Mouse (Mus musculus): Measurements from ENCODE around the gene Rgsl1. TPM values are rescaled to one million over a fixed set of nuclear protein-coding genes. Genes with fewer than 3 reads are reported as not detected.
A peak's percentile ranks its signal among the peaks of the same experiment; 100 is the strongest.
"Not testable (repeated sequence)": the region's sequence is repeated elsewhere in the genome, so short reads cannot be mapped to it uniquely, and the experiment has no call there.

Rgsl1 gene
- total RNA-seq, 2 experiments from 2014 or later = 1.3 to 1.5 TPM

DNA sequence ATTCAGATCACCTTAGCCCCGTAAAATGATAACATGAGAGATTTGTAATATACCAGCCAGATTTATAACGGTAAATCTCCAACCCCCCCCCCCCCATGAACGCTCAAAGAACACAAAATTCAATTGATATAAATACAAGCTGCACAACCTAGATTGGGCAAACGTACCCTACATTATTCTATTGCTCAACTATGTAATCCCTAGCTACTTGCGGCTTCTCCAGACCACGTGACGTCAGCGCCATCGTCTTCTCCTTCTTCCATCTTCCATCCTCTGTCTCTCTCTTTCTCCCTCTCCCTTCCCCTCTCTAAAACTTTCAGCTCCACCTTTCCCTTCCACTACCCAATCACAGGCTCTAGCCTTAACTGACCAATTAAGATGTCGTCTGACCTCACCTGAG lies 65.7 kb downstream of the Rgsl1 start:
- intact Hi-C loops (cut with DNase I) = no loop called here
- DNase-seq = no peak

DNA sequence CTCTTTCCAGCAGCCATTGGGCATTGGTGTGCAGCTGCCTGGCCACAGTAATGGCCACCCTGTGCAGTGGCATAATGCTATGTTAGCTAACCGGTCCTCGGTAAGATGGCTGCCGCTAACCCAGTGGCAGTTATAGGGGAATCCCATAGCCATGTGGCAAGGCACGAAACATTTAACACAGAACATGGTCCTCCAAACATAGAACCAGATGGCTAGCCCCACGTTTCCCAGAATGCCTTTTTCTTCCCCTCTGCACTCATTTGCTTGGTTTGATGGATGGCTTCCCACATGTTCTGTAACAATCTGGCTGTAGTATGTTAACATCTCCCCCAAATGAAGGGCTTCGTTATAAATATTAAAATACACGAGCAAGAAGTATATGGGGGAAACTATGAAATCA lies 67.7 kb downstream of the Rgsl1 start:
- no peak for DNase-seq
- intact Hi-C loops (cut with DNase I) = no loop called here

GRCm38 (mm10) chr1:153775174-153775573 lies 68.8 kb downstream of the Rgsl1 start:
- DNase-seq = no peak
- intact Hi-C loops (cut with DNase I) = no loop called here

DNA sequence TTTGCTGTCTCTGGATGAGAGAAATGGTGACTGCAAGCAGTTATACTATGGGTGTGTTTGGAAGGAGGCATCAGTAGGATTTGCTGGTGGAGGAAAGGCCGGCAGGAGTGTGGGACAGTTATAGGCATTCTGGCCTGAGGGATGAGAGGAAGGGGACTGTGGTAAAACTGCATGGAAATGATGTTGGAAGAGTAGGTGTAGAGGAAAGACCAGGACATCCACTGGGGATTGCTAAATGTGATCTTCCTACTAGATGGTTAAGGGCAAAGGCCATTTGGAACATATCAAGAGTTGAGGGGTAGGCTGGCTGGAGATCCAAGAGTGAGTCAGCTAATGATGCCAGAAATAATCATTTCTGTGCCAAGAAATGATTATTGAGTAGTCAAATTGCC lies 73.2 kb downstream of the Rgsl1 start:
- intact Hi-C loops (cut with DNase I) = no loop called here
- DNase-seq = no peak

GRCm38 (mm10) chr1:153769998-153770775 lies 73.8 kb downstream of the Rgsl1 start:
- no peak for DNase-seq
- intact Hi-C loops (cut with DNase I) = no loop called here

DNA sequence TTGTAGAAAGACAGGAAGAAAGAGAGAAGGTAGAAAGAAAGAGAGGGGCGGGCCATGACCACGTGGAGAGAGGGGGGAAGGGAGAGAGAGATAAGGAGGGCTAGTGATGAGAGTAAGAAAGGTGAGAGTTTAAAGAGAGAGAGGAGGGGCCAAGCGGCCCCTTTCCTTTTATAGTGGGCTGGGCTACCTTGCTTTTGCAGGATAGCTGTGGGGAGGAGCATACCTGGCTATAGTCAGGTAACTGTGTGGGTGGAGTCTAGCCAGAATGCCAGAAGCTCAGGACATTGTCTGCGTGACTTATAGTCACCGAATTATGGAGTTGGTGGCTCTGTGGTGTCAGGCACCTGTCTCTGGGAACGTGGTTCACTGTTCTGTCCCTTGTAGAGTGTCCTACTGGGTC lies 74.4 kb downstream of the Rgsl1 start:
- DNase-seq; intact Hi-C loops (cut with DNase I): not testable (repeated sequence)

GRCm38 (mm10) chr1:153768465-153768864 lies 75.5 kb downstream of the Rgsl1 start:
- intact Hi-C loops (cut with DNase I) = no loop called here

DNA sequence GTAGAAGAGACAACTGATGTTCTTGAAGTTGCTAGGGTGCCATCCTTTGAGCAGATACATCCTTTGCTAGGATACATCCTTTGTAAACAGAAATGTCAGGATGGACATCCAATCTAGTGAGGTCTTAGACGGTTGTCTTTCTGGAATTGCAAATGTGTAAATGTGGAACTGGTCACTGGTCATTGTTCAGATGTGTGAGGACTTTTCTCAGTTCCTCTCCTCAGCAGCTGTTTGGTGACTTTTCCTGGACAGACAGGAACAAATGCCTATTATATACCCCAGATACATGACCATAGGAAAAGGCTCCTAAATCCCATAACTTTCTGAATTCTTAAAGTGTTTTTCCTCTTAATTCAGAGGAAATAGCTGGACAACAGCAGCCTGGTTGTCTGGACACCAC lies 76.7 kb downstream of the Rgsl1 start:
- intact Hi-C loops (cut with DNase I) = no loop called here
- DNase-seq = no peak

More at GRCm38 (mm10) chr1:153768465-153768864, 75.5 kb downstream of the Rgsl1 start:
- DNase-seq = no peak

- DNase-seq = no peak
- intact Hi-C loops (cut with DNase I) = no loop called here
These were observed 77.6 kb downstream of the Rgsl1 start for GRCm38 (mm10) chr1:153766298-153766697.

- no peak for DNase-seq
- intact Hi-C loops (cut with DNase I) = no loop called here
These were observed 79.8 kb downstream of the Rgsl1 start for GRCm38 (mm10) chr1:153764136-153764535.

- intact Hi-C loops (cut with DNase I) = no loop called here
- no peak for DNase-seq
These were observed 90.0 kb downstream of the Rgsl1 start for GRCm38 (mm10) chr1:153753725-153754464.

- intact Hi-C loops (cut with DNase I) = no loop called here
- DNase-seq = no peak
These were observed 91.4 kb downstream of the Rgsl1 start for GRCm38 (mm10) chr1:153752521-153752920.

GRCm38 (mm10) chr1:153751763-153752301 lies 92.1 kb downstream of the Rgsl1 start:
- intact Hi-C loops (cut with DNase I) = no loop called here
- no peak for DNase-seq

DNA sequence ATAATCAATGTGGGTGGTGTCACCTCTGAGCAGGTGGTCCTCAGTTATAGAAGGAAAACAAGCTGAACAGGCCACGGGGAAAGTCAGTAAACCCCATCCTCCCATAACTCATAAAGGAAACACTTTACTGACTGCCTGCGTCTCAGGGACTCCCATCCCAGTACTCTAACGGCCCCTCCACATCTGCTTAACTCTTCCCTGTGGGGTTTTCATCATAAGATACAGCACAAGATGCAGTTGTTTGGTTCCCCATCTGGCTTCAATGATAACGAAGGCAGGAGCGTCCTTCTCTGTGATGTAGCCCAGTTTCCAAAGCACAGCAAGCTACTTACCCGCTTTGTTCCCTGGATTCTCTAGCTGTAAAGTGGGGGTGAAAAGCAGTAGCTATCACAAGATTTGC lies 93.9 kb downstream of the Rgsl1 start:
- intact Hi-C loops (cut with DNase I) = no loop called here
- no peak for DNase-seq

- intact Hi-C loops (cut with DNase I) = loop anchor here (5.0 to 10.0 kb wide), 2 partner anchors 58 to 265 kb away; partner anchors contain the start of gene Dhx9
- DNase-seq = peak; percentile 77
These were observed 94.6 kb downstream of the Rgsl1 start, which contains the start of gene Rnasel for GRCm38 (mm10) chr1:153749211-153749801. TSS of gene Rnasel (plus strand) at chr1:153749426.

GRCm38 (mm10) chr1:153748549-153748948 lies 95.4 kb downstream of the Rgsl1 start:
- peak; percentile 60 for DNase-seq
- intact Hi-C loops (cut with DNase I) = loop anchor here (5.0 to 10.0 kb wide), 2 partner anchors 59 to 264 kb away; partner anchors contain the start of gene Dhx9

GRCm38 (mm10) chr1:153747861-153748530 lies 95.9 kb downstream of the Rgsl1 start:
- intact Hi-C loops (cut with DNase I) = loop anchor here (2.0 to 10.0 kb wide), 4 partner anchors 59 to 433 kb away; partner anchors contain the start of gene Dhx9
- DNase-seq = no peak

- intact Hi-C loops (cut with DNase I) = loop anchor here (2.0 to 10.0 kb wide), 4 partner anchors 61 to 434 kb away; partner anchors contain the start of gene Dhx9
These were observed 97.2 kb downstream of the Rgsl1 start for GRCm38 (mm10) chr1:153746728-153747127.

DNA sequence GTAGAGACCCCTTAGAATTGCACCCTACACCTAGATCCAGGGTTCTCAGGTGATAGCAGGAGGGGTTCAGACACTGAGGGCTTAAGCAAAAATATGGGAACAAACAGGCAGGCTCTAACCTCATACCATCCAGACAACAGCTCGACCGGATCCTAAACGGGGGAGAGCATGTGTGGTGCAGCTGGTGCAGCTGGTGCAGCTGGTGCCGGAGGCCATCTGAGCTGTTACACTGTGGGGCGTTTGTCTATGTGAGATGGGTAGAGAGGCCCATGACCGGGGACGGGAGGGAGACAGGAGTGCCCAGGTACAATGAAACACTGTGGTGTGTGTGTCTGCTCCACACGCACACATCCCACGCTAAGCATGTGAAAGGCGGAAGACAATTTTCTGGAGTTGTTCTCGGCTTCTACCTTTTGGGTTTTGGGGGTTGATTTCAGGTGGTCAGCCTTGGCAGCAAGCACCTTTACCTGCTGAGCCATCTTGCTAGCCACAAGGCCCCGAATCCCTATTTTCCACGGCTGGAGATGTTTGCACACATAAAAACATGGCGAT lies 97.7 kb downstream of the Rgsl1 start:
- DNase-seq = no peak
- intact Hi-C loops (cut with DNase I) = loop anchor here (2.0 to 10.0 kb wide), 4 partner anchors 61 to 435 kb away; partner anchors contain the start of gene Dhx9

More at GRCm38 (mm10) chr1:153746728-153747127, 97.2 kb downstream of the Rgsl1 start:
- DNase-seq = peak; percentile 72
